Mouse (Mus musculus): ENCODE results near the gene Cilp2. TPM values are rescaled to one million over a fixed set of nuclear protein-coding genes. Genes with fewer than 3 reads are reported as not detected.
A peak's percentile ranks its signal among the peaks of the same experiment; 100 is the strongest.

Gene Cilp2
- polyA plus RNA-seq, 1 experiment: 0.02 TPM

DNA sequence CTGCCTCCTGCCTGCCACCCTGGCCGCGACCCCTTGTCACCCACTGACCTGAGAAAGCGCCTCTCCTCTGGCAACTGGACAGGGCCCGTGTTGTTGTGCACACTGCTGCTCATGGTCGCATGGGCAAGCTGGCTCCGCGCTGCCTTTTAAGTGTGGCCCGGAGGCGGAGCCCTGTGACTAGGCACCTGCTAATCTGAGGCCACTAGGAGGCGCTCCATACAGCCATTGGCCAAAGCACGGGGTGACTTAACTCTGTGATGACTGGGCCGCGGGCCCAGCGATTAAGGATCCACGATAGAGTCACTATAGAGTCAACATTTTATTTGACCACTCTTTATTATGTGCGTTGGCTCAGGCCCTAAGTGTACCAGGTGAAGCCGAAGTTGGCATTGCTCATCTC is 6.4 kb upstream of the Cilp2 start:
- TF ChIP-seq CTCF (IDR thresholded peaks at IDR 0.05; ENCODE audit: control insufficient read depth, insufficient read depth, insufficient read length) (no peak), MAX (IDR thresholded peaks at IDR 0.05) (no peak), CEBPB (IDR thresholded peaks at IDR 0.05; ENCODE audit: low read depth) (no peak), MYOD1 (IDR thresholded peaks at IDR 0.05; ENCODE audit: control insufficient read depth, insufficient read length, low read depth) (no peak), MYOG (IDR thresholded peaks at IDR 0.05; ENCODE audit: control insufficient read depth, extremely low read depth, insufficient read length) (no peak), USF1 (IDR thresholded peaks at IDR 0.05; ENCODE audit: low read depth) (no peak), FOSL1 (IDR thresholded peaks at IDR 0.05; ENCODE audit: insufficient read depth, low read length, poor library complexity, severe bottlenecking) (no peak)
- no peak overlapping the region for H3K4me3 ChIP-seq (ENCODE audit: insufficient read depth, poor library complexity, severe bottlenecking)
- no peak overlapping the region for H3ac ChIP-seq (ENCODE audit: control insufficient read depth, insufficient read length, low read depth)
- H3K36me3 ChIP-seq (ENCODE audit: control insufficient read depth, insufficient read depth): peaks cover 16% of the 10 kb centered on the region
- peaks cover 17% of the 10 kb centered on the region for H3K79me3 ChIP-seq (ENCODE audit: low read depth)
- peaks cover 33% of the 10 kb centered on the region for H3K79me2 ChIP-seq (ENCODE audit: control insufficient read depth, insufficient read depth)
- H3K27me3 ChIP-seq (ENCODE audit: control insufficient read depth, insufficient read depth, insufficient read length): no peaks in the 10 kb centered on the region

DNA sequence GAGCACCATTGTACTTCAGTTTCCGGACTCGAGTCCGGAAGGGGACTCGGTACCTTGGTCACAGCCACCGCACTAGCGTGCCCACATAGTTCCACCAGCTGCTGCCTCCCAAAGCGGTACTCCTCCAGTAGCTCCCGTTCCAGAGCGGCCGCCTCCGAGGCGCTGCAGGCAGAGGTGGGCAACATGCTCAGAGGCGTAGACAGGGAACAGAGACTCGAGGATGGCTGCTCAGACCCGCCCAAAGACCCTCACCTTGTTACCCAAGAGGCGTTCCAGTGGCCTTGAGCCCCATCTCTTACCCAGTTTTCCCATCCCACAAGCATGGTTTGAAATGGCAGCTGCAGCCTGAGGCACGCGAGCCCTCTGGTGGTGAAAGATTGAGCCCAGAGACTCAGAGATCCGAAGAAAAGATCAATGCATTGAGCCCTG is 3.3 kb upstream of the Cilp2 start:
- peaks cover 13% of the 10 kb centered on the region for H3K36me3 ChIP-seq (ENCODE audit: control insufficient read depth, insufficient read depth)
- no peaks in the 10 kb centered on the region for H3K79me3 ChIP-seq (ENCODE audit: low read depth)
- no peak overlapping the region for H3K4me3 ChIP-seq (ENCODE audit: insufficient read depth, poor library complexity, severe bottlenecking)
- H3K27me3 ChIP-seq (ENCODE audit: control insufficient read depth, insufficient read depth, insufficient read length): peaks cover 11% of the 10 kb centered on the region
- TF ChIP-seq MYOD1 (IDR thresholded peaks at IDR 0.05; ENCODE audit: control insufficient read depth, insufficient read length, low read depth) (no peak), CTCF (IDR thresholded peaks at IDR 0.05; ENCODE audit: control insufficient read depth, insufficient read depth, insufficient read length) (peak; percentile 16)
- H3K79me2 ChIP-seq (ENCODE audit: control insufficient read depth, insufficient read depth): peaks cover 3% of the 10 kb centered on the region
- no peak overlapping the region for H3ac ChIP-seq (ENCODE audit: control insufficient read depth, insufficient read length, low read depth)

DNA sequence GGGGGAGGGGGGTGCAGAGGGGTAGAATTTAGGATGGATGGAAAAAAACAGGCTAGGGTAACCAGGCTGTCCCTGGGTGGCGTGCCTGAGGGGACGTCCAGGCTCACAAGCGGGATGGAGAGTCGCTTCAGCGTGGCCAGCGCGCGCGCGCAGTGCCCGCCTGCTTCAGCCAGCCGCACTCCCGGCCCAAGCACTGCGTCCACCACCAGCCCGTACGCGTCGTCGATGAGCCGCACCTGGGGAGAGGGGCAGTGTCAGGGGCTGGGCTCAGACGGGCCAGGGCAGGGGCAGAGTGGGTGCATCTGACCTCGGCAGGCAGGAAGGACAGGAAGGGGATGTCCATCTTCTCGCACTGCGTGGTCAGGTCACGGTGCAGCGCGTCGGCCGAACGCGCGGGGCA is 1.4 kb upstream of the Cilp2 start:
- Histone ChIP-seq H3K27me3 (ENCODE audit: control insufficient read depth, insufficient read depth, insufficient read length) (peaks cover 12% of the 10 kb centered on the region), H3ac (ENCODE audit: control insufficient read depth, insufficient read length, low read depth) (no peak overlapping the region), H3K79me3 (ENCODE audit: low read depth) (no peaks in the 10 kb centered on the region), H3K79me2 (ENCODE audit: control insufficient read depth, insufficient read depth) (no peaks in the 10 kb centered on the region), H3K36me3 (ENCODE audit: control insufficient read depth, insufficient read depth) (peaks cover 5% of the 10 kb centered on the region), H3K4me3 (ENCODE audit: insufficient read depth, poor library complexity, severe bottlenecking) (no peak overlapping the region)
- TF ChIP-seq CTCF (IDR thresholded peaks at IDR 0.05; ENCODE audit: control insufficient read depth, insufficient read depth, insufficient read length) (no peak), FOSL1 (IDR thresholded peaks at IDR 0.05; ENCODE audit: insufficient read depth, low read length, poor library complexity, severe bottlenecking) (no peak), USF1 (IDR thresholded peaks at IDR 0.05; ENCODE audit: low read depth) (no peak), CEBPB (IDR thresholded peaks at IDR 0.05; ENCODE audit: low read depth) (no peak), MAX (IDR thresholded peaks at IDR 0.05) (no peak), MYOG (IDR thresholded peaks at IDR 0.05; ENCODE audit: control insufficient read depth, extremely low read depth, insufficient read length) (no peak), MYOD1 (IDR thresholded peaks at IDR 0.05; ENCODE audit: control insufficient read depth, insufficient read length, low read depth) (no peak)

DNA sequence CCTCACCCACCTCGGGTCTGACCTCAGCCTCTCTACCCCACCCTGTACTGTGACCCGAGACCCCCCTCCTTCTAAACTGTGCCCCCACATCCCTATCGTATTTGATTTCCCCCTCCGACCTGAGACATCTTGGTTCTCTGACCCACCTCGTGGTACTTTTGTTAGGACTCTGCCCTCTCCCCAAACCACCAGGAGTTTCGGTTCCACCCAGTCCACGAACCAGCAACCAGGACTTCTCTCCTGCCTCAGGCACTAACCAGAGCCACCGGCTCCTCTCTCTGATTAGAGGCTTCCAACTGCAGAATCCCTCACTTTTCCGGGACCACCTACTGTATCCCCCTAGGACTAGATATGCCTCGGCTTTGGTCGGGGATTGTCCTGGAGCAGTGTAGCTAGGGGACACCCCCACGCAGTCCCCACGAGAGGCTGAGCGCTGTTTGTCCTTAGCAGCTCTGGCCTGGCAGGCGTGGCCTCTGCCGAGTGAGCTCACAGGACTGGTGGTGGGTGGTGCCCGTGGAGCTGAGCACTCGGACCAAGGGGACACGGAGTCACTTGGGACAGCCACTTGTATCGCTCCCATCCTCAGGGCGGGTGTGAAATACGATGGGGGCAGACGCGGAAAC is 868 bp upstream of the Cilp2 start:
- H3ac ChIP-seq (ENCODE audit: control insufficient read depth, insufficient read length, low read depth): peak overlapping the region; percentile 18
- TF ChIP-seq MYOD1 (IDR thresholded peaks at IDR 0.05; ENCODE audit: control insufficient read depth, insufficient read length, low read depth): no peak
- TF ChIP-seq MAX (IDR thresholded peaks at IDR 0.05): no peak
- TF ChIP-seq USF1 (IDR thresholded peaks at IDR 0.05; ENCODE audit: low read depth): no peak
- no peak for TF ChIP-seq FOSL1 (IDR thresholded peaks at IDR 0.05; ENCODE audit: insufficient read depth, low read length, poor library complexity, severe bottlenecking)
- no peak for TF ChIP-seq CEBPB (IDR thresholded peaks at IDR 0.05; ENCODE audit: low read depth)
- no peak for TF ChIP-seq CTCF (IDR thresholded peaks at IDR 0.05; ENCODE audit: control insufficient read depth, insufficient read depth, insufficient read length)
- no peak for TF ChIP-seq MYOG (IDR thresholded peaks at IDR 0.05; ENCODE audit: control insufficient read depth, extremely low read depth, insufficient read length)
- no peaks in the 10 kb centered on the region for H3K79me2 ChIP-seq (ENCODE audit: control insufficient read depth, insufficient read depth)
- H3K79me3 ChIP-seq (ENCODE audit: low read depth): no peaks in the 10 kb centered on the region
- H3K36me3 ChIP-seq (ENCODE audit: control insufficient read depth, insufficient read depth): peaks cover 4% of the 10 kb centered on the region
- H3K27me3 ChIP-seq (ENCODE audit: control insufficient read depth, insufficient read depth, insufficient read length): peaks cover 12% of the 10 kb centered on the region
- no peak overlapping the region for H3K4me3 ChIP-seq (ENCODE audit: insufficient read depth, poor library complexity, severe bottlenecking)

DNA sequence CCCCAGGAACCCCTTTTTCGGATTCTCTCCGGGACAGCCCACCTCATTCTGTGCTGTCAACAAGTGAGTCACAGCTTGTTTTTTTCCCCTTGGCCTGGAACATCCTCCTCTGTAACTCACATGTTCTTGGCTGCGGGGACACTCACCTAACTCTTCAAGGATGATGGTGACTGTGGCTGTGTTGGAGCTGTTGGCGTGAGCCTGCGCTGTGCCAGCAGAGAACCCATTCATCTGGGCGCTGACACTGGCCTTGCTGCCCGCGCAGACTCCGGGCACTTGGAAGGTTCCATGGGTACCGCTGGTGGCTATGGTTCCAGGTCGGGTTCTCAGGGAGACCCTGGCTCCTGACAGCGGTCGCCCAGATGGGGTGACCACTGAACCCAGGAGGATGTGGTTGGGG is 3.3 kb downstream of the Cilp2 start:
- no peaks in the 10 kb centered on the region for H3K79me2 ChIP-seq (ENCODE audit: control insufficient read depth, insufficient read depth)
- no peak overlapping the region for H3ac ChIP-seq (ENCODE audit: control insufficient read depth, insufficient read length, low read depth)
- no peak overlapping the region for H3K4me3 ChIP-seq (ENCODE audit: insufficient read depth, poor library complexity, severe bottlenecking)
- no peaks in the 10 kb centered on the region for H3K79me3 ChIP-seq (ENCODE audit: low read depth)
- no peaks in the 10 kb centered on the region for H3K36me3 ChIP-seq (ENCODE audit: control insufficient read depth, insufficient read depth)
- TF ChIP-seq CTCF (IDR thresholded peaks at IDR 0.05; ENCODE audit: control insufficient read depth, insufficient read depth, insufficient read length): no peak
- no peak for TF ChIP-seq MYOG (IDR thresholded peaks at IDR 0.05; ENCODE audit: control insufficient read depth, extremely low read depth, insufficient read length)
- H3K27me3 ChIP-seq (ENCODE audit: control insufficient read depth, insufficient read depth, insufficient read length): peaks cover 12% of the 10 kb centered on the region

DNA sequence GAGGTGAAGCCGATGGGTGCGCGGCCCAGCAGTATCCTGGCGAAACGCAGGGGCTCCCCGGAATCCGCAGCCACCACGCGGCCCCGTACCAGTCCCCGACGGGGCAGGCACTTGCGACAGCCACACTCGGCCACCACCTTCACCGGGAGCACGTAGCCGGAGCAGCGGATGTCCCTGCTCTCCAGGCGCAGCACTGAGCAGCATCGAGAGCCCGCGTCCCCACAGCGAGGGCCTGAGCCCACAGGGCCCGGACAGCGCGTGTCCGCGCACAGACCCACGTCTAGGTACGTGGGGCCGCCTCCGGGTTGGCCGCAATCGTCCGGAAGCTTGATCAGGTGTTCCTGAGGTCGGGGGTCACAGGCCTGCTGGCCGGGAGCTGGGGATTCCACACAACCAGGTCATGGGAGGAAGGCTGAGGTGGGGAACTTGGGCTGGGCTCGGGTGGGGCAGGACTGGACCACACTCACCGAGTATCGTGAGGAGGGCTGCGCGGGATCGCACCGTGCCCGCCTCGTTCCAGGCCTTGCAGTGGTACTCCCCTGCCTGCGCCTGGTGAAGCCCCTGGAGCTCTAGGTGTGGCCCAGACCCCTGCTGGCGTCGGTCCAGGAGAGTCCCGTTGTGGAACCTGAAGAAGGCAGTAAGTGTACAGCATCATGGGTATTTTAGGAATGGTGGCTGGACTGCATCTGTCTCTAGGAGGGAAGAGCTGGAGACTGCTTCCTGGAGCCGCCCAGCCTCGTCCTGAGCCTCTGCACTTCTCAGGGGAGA is 4.5 kb downstream of the Cilp2 start:
- TF ChIP-seq USF1 (IDR thresholded peaks at IDR 0.05; ENCODE audit: low read depth): no peak
- no peak for TF ChIP-seq MYOG (IDR thresholded peaks at IDR 0.05; ENCODE audit: control insufficient read depth, extremely low read depth, insufficient read length)
- no peak for TF ChIP-seq CTCF (IDR thresholded peaks at IDR 0.05; ENCODE audit: control insufficient read depth, insufficient read depth, insufficient read length)
- no peak for TF ChIP-seq MAX (IDR thresholded peaks at IDR 0.05)
- TF ChIP-seq MYOD1 (IDR thresholded peaks at IDR 0.05; ENCODE audit: control insufficient read depth, insufficient read length, low read depth): no peak
- H3K4me3 ChIP-seq (ENCODE audit: insufficient read depth, poor library complexity, severe bottlenecking): no peak overlapping the region
- H3K79me2 ChIP-seq (ENCODE audit: control insufficient read depth, insufficient read depth): no peaks in the 10 kb centered on the region
- no peak overlapping the region for H3ac ChIP-seq (ENCODE audit: control insufficient read depth, insufficient read length, low read depth)
- H3K79me3 ChIP-seq (ENCODE audit: low read depth): no peaks in the 10 kb centered on the region
- H3K27me3 ChIP-seq (ENCODE audit: control insufficient read depth, insufficient read depth, insufficient read length): peaks cover 12% of the 10 kb centered on the region
- no peaks in the 10 kb centered on the region for H3K36me3 ChIP-seq (ENCODE audit: control insufficient read depth, insufficient read depth)
